10 mouse cellular contexts compared by ENCODE assay signal in genomic region chr9:99444590-99445178, GRCm38 (mm10). TPM values are rescaled to one million over a fixed set of nuclear protein-coding genes. Genes with fewer than 3 reads are reported as not detected.
A peak's percentile ranks its signal among the peaks of the same experiment; 100 is the strongest.
DNase-seq lines count a peak whose midpoint lies in the region; ATAC-seq lines count a peak whose summit lies in the region.
"Had no signal": no experiment of that assay in that cellular context is flagged by ENCODE, and none has a peak within 500 bp of the region (broad histone marks: within the 10 kb centered on the region; RNA-seq: fewer than 3 reads in every experiment).

No protein-coding gene starts in this region.

- DNase-seq in adrenal gland, postnatal 14 days = peak; percentile 64
- DNase-seq in adrenal gland, postnatal 4 days (ENCODE audit: low spot score in 2 of 2) = no peak
- DNase-seq in retina, embryonic 14.5 days (ENCODE audit: low spot score) = peak; percentile 69
- no peak for DNase-seq in left cerebral cortex, adult 9 months (ENCODE audit: low spot score in 2 of 2)
- no peak for DNase-seq in ovary, adult 18-20 months (ENCODE audit: low spot score)

- H3K4me2 ChIP-seq in neural tube, embryonic 12.5 days (replicated peaks) = no peak overlapping the region
- no peak overlapping the region for H3K4me2 ChIP-seq in neural tube, embryonic 15.5 days

- H3K27ac ChIP-seq in neural tube, embryonic 12.5 days = no peak overlapping the region
- no peak overlapping the region for H3K27ac ChIP-seq in neural tube, embryonic 15.5 days (replicated peaks)

- H3K9me3 ChIP-seq in neural tube, embryonic 12.5 days = no peaks in the 10 kb centered on the region
- no peaks in the 10 kb centered on the region for H3K9me3 ChIP-seq in neural tube, embryonic 15.5 days (replicated peaks)

- peak; percentile 85 for ATAC-seq in neural tube, embryonic 12.5 days (ENCODE audit: low FRiP score, low read depth)
- no peak for ATAC-seq in neural tube, embryonic 15.5 days (ENCODE audit: low FRiP score)
- peak; percentile 59 to 66 for ATAC-seq in hematopoietic stem cell, adult 5-6 weeks (replicated peaks in 1 of 2; ENCODE audit: insufficient read depth in 1 of 2, low FRiP score in 2 of 2, low TSS enrichment in 1 of 2, low read depth in 1 of 2, poor library complexity in 2 of 2, severe bottlenecking in 2 of 2)

- H3K27me3 ChIP-seq in neural tube, embryonic 12.5 days (replicated peaks) = no peaks in the 10 kb centered on the region
- no peaks in the 10 kb centered on the region; the same call in 1 of the 2 replicates for H3K27me3 ChIP-seq in neural tube, embryonic 15.5 days (replicated peaks)

- no peaks in the 10 kb centered on the region for H3K4me1 ChIP-seq in neural tube, embryonic 12.5 days
- H3K4me1 ChIP-seq in neural tube, embryonic 15.5 days = peaks cover 9% of the 10 kb centered on the region

- no peak overlapping the region for H3K4me3 ChIP-seq in neural tube, embryonic 12.5 days
- H3K4me3 ChIP-seq in neural tube, embryonic 15.5 days (replicated peaks) = no peak overlapping the region

- whole genome bisulfite sequencing in neural tube, embryonic 12.5 days = 31% methylated on average over 8 of the region's 8 CpGs
- 22% methylated on average over 8 of the region's 8 CpGs for WGBS in neural tube, embryonic 15.5 days

- no peak overlapping the region for H3K9ac ChIP-seq in neural tube, embryonic 12.5 days
- H3K9ac ChIP-seq in neural tube, embryonic 15.5 days (replicated peaks) = no peak overlapping the region

- no peaks in the 10 kb centered on the region for H3K36me3 ChIP-seq in neural tube, embryonic 12.5 days
- H3K36me3 ChIP-seq in neural tube, embryonic 15.5 days = no peaks in the 10 kb centered on the region

RNA-seq across cellular contexts. Expression of gene Nme9, which starts 6.6 kb away (rescaled TPM):
- not detected in 2 replicates for total RNA-seq in adrenal gland, postnatal 14 days (2021)
- not detected for total RNA-seq in adrenal gland, postnatal 4 days (2021)
- not detected in 2 replicates for polyA plus RNA-seq in neural tube, embryonic 12.5 days (2016; fragmentation: Nextera tagmentation; extraction: Ambion mirVana)
- polyA plus RNA-seq in neural tube, embryonic 15.5 days (2015; fragmentation: Nextera tagmentation; extraction: Ambion mirVana) = 0.13 and 0.29 TPM in 2 replicates
- total RNA-seq in hematopoietic stem cell, adult 5-6 weeks (2017) = not detected in 2 replicates
- total RNA-seq: ES-E14; heart, postnatal 10 days had no signal

RNA-seq across cellular contexts. Expression of gene Mras, which starts 7.5 kb away (rescaled TPM):
- 39.2 and 40.7 TPM in 2 replicates for total RNA-seq in adrenal gland, postnatal 14 days (2021)
- total RNA-seq in adrenal gland, postnatal 4 days (2021) = 10 to 100 TPM; 42.8 to 55.3 TPM
- polyA plus RNA-seq in neural tube, embryonic 12.5 days (2016; fragmentation: Nextera tagmentation; extraction: Ambion mirVana) = 27.5 and 30.7 TPM in 2 replicates
- polyA plus RNA-seq in neural tube, embryonic 15.5 days (2015; fragmentation: Nextera tagmentation; extraction: Ambion mirVana) = 42.0 and 50.9 TPM in 2 replicates
- 4.9 and 5.5 TPM in 2 replicates for total RNA-seq in hematopoietic stem cell, adult 5-6 weeks (2017)

Comparison
In these comparisons a context has a peak if more than half of its experiments do, and no peak if none do; other contexts are left out.
1. DNase-seq: peak in adrenal gland, postnatal 14 days (single experiment) and retina, embryonic 14.5 days (single experiment); none in adrenal gland, postnatal 4 days (0 of 2), left cerebral cortex, adult 9 months (0 of 2) and ovary, adult 18-20 months (single experiment).